Mouse (Mus musculus): ENCODE results near the gene Lrsam1.

GRCm38 (mm10) chr2:32981281-32981680 is 19.9 kb upstream of the Lrsam1 start:
- no peak for TF ChIP-seq CTCF (IDR thresholded peaks at IDR 0.05; ENCODE audit: low read depth, low read length)
- TF ChIP-seq GATA1 (IDR thresholded peaks at IDR 0.05; ENCODE audit: borderline replicate concordance, low read length) = no peak
- no peak for TF ChIP-seq TAL1 (conservative IDR thresholded peaks at IDR 0.05; ENCODE audit: low read depth, low read length)
